Mouse (Mus musculus): ENCODE results near the gene Taf6.

GRCm38 (mm10) chr5:138194755-138195345, 7.6 kb upstream of the Taf6 start:
- no peak for TF ChIP-seq POLR2A (IDR thresholded peaks at IDR 0.05; ENCODE audit: insufficient read depth, low read length)
- TF ChIP-seq CTCF (IDR thresholded peaks at IDR 0.05; ENCODE audit: low read depth, low read length), result no peak
